Mouse (Mus musculus) forebrain, embryonic 11.5 days (tissue): ENCODE results near the gene Fam57b. TPM values are rescaled to one million over a fixed set of nuclear protein-coding genes. Genes with fewer than 3 reads are reported as not detected.
"Not testable (repeated sequence)": the region's sequence is repeated elsewhere in the genome, so short reads cannot be mapped to it uniquely, and the experiment has no call there.

ENCODE experiments used
- ATAC-seq: fragments of 200-750 bp; cut with Nextera tagmentation; replicated peaks from 2 replicates; pipeline ENCODE4 v1.8.0; 2017; ENCODE audit warnings: moderate TSS enrichment; ENCODE audit not compliant: low FRiP score
- DNase-seq: peaks from one replicate; pipeline ENCODE4 v3.0.0-alpha.2; 2017; ENCODE audit warnings: low spot score
- H3K27ac ChIP-seq: fragments of 300-500 bp; sonication (generic); 2 replicates; pipeline ENCODE4 v1.5.1; 2014; ENCODE audit warnings: low read depth, low read length
- H3K27me3 ChIP-seq: fragments of 300-500 bp; sonication (generic); 2 replicates; pipeline ENCODE4 v1.6.1; 2014; ENCODE audit warnings: mild to moderate bottlenecking, low read length, mixed read lengths; ENCODE audit not compliant: control insufficient read depth, insufficient read depth
- H3K36me3 ChIP-seq: fragments of 300-500 bp; sonication (generic); 2 replicates; pipeline ENCODE4 v1.6.1; 2014; ENCODE audit warnings: mild to moderate bottlenecking, low read length, moderate library complexity, mixed read lengths; ENCODE audit not compliant: control insufficient read depth, insufficient read depth
- H3K4me1 ChIP-seq: fragments of 300-500 bp; sonication (generic); replicated peaks from 2 replicates; pipeline ENCODE4 v1.6.1; 2014; ENCODE audit warnings: low read length, mixed read lengths; ENCODE audit not compliant: control insufficient read depth, insufficient read depth
- H3K4me2 ChIP-seq: fragments of 300-500 bp; sonication (generic); 2 replicates; pipeline ENCODE4 v1.6.1; 2014; ENCODE audit warnings: low read depth, mild to moderate bottlenecking, low read length, moderate library complexity, mixed read lengths; ENCODE audit not compliant: severe bottlenecking
- H3K4me3 ChIP-seq: fragments of 300-500 bp; sonication (generic); 2 replicates; pipeline ENCODE4 v1.5.1; 2014; ENCODE audit warnings: low read depth, low read length
- H3K9ac ChIP-seq: fragments of 300-500 bp; sonication (generic); 2 replicates; pipeline ENCODE4 v1.6.1; 2014; ENCODE audit warnings: low read length
- H3K9me3 ChIP-seq: fragments of 300-500 bp; sonication (generic); 2 replicates; pipeline ENCODE4 v1.6.1; 2016; ENCODE audit warnings: low read length, mixed read lengths; ENCODE audit not compliant: control insufficient read depth
- WGBS: fragments of 180-500 bp; shearing (Covaris S2); extraction: QIAGEN DNeasy Blood & Tissue Kit; methylation state at CpG from one replicate; pipeline ENCODE4 v1.1.7; 2014; 5-methylcytosine and 5-hydroxymethylcytosine counted together
- polyA plus RNA-seq: library from polyadenylated mRNA; unstranded; fragments of >200 nt; fragmentation: Nextera tagmentation; extraction: Ambion mirVana; gene quantifications from 2 replicates; pipeline ENCODE4 v1.2.1, GENCODE M21; 2014

Gene Fam57b
- polyA plus RNA-seq, 1 experiment from 2014 or later = 10.2 TPM

- 88% methylated on average over 10 of the region's 10 CpGs for WGBS
- H3K4me1 ChIP-seq = peaks cover 20% of the 10 kb centered on the region; the same call in 1 of the 2 replicates
- H3K4me2 ChIP-seq = no peak overlapping the region
These were observed 22.1 kb upstream of the Fam57b start for GRCm38 (mm10) chr7:126775185-126775977.

GRCm38 (mm10) chr7:126775978-126776234, 21.6 kb upstream of the Fam57b start:
- no peak for ATAC-seq
- H3K4me3 ChIP-seq = peak overlapping the region; percentile 67; the same call in 1 of the 2 replicates
- WGBS = 78% methylated on average over 3 of the region's 3 CpGs

More at GRCm38 (mm10) chr7:126775185-126775977, 22.1 kb upstream of the Fam57b start:
- no peaks in the 10 kb centered on the region for H3K27me3 ChIP-seq
- H3K27ac ChIP-seq = no peak overlapping the region
- no peak overlapping the region for H3K4me3 ChIP-seq
- DNase-seq (no peak), ATAC-seq (no peak)
- no peaks in the 10 kb centered on the region for H3K9me3 ChIP-seq
- no peak overlapping the region for H3K9ac ChIP-seq
- no peaks in the 10 kb centered on the region for H3K36me3 ChIP-seq

DNA sequence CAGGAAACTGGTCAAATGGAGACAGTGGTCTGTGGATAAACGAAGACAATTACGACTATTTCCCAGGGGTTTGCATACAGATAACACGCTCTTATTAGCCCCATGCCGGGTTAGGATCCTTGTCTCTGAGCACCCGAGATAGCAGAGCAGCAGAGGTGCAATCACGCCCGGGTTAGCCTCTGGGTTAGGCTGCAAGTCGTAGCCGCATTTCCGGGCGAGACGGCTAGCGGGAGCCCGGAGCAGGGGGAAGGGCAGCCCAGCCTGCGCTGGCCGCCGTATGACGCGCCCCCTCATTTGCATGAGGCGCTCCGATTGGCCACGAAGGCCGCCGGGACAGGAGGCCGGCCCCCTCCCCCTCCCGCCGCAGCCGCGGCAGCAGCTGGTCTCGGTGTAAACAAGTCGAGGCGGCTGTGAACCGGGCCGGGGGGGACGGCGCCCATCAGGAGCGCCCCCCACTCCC, 20.8 kb upstream of the Fam57b start, which contains the start of gene Ypel3:
Gene Ypel3 (plus strand): TSS at position 358 of the 460 bp plus-strand sequence.
- ATAC-seq (peak; percentile 88), DNase-seq (peak; percentile 95)
- H3K4me1 ChIP-seq = peaks cover 24% of the 10 kb centered on the region
- peak within 1 kb of the TSS; percentile 67 for H3K4me3 ChIP-seq
- H3K4me2 ChIP-seq = peak within 1 kb of the TSS; percentile 97
- under 1% methylated on average over 36 of the region's 37 CpGs for WGBS
- H3K27ac ChIP-seq = peak within 1 kb of the TSS; percentile 70
- no peaks in the 10 kb centered on the region for H3K36me3 ChIP-seq
- peak within 1 kb of the TSS; percentile 80 for H3K9ac ChIP-seq
- no peaks in the 10 kb centered on the region for H3K9me3 ChIP-seq
- H3K27me3 ChIP-seq = no peaks in the 10 kb centered on the region

More at GRCm38 (mm10) chr7:126775978-126776234, 21.6 kb upstream of the Fam57b start:
- no peaks in the 10 kb centered on the region for H3K36me3 ChIP-seq
- H3K27ac ChIP-seq = no peak overlapping the region
- DNase-seq = no peak
- H3K27me3 ChIP-seq = no peaks in the 10 kb centered on the region
- peak overlapping the region; percentile 97; the same call in 1 of the 2 replicates for H3K4me2 ChIP-seq
- no peaks in the 10 kb centered on the region for H3K9me3 ChIP-seq
- peak overlapping the region; percentile 80; the same call in 1 of the 2 replicates for H3K9ac ChIP-seq
- H3K4me1 ChIP-seq = peaks cover 20% of the 10 kb centered on the region; the same call in 1 of the 2 replicates

DNA sequence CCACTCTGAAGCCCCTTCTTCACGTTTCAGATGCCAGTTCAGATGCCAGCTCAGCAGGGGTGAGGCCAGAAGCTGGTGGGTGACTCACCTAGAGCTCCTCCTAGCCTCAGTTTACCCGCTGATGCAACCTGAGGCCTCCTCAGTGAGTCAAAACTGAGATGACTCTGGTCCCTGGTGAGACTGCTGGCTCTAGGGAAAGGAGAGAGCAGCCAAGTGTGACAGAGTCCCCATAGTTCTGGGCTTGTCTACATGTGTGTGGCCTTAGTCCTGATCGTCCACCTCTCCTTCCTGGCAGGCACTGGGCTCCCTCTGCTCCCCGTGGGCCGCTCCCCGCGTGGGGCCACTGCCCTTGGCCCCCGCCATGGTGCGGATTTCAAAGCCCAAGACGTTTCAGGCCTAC, 20.0 kb upstream of the Fam57b start:
- WGBS = 56% methylated on average over 10 of the region's 10 CpGs
- H3K4me2 ChIP-seq = peak overlapping the region; percentile 97
- no peak overlapping the region for H3K27ac ChIP-seq
- peak overlapping the region; percentile 80 for H3K9ac ChIP-seq
- H3K27me3 ChIP-seq = no peaks in the 10 kb centered on the region
- H3K9me3 ChIP-seq = no peaks in the 10 kb centered on the region
- H3K36me3 ChIP-seq = no peaks in the 10 kb centered on the region
- peaks cover 24% of the 10 kb centered on the region for H3K4me1 ChIP-seq
- no peak for ATAC-seq
- H3K4me3 ChIP-seq = peak overlapping the region; percentile 67
- no peak for DNase-seq

DNA sequence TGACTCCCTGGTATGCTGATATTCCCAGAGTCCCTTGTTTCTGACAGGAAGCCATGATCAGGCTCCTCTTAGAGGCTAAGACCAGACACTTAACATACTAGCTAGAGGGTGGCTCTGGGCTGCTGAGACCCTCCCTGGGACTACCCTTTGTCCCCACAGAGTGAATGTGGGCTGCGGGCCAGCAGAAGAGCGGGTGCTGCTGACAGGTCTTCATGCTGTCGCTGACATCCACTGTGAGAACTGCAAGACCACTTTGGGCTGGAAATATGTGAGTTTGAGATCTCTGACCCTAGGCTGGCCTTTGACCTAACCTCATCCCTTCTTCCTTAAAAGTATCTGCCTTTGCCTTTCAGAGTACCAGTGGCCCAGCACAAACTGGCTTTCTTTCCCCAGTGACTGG, 19.3 kb upstream of the Fam57b start:
- H3K9ac ChIP-seq = no peak overlapping the region
- H3K27ac ChIP-seq = no peak overlapping the region
- H3K9me3 ChIP-seq = no peaks in the 10 kb centered on the region
- 98% methylated on average over 3 of the region's 3 CpGs for WGBS
- DNase-seq = no peak
- H3K4me1 ChIP-seq = peaks cover 24% of the 10 kb centered on the region
- no peak for ATAC-seq
- no peaks in the 10 kb centered on the region; the same call in 1 of the 2 replicates for H3K36me3 ChIP-seq
- H3K4me3 ChIP-seq = no peak overlapping the region
- H3K4me2 ChIP-seq = no peak overlapping the region
- H3K27me3 ChIP-seq = no peaks in the 10 kb centered on the region

GRCm38 (mm10) chr7:126779101-126779500, 18.4 kb upstream of the Fam57b start:
- H3K27ac ChIP-seq, H3K36me3 ChIP-seq, H3K9ac ChIP-seq, ATAC-seq, H3K4me2 ChIP-seq, H3K9me3 ChIP-seq, H3K4me3 ChIP-seq, DNase-seq, H3K27me3 ChIP-seq: not testable (repeated sequence)
- H3K4me1 ChIP-seq = peaks cover 24% of the 10 kb centered on the region
- 89% methylated on average over 7 of the region's 7 CpGs for WGBS

DNA sequence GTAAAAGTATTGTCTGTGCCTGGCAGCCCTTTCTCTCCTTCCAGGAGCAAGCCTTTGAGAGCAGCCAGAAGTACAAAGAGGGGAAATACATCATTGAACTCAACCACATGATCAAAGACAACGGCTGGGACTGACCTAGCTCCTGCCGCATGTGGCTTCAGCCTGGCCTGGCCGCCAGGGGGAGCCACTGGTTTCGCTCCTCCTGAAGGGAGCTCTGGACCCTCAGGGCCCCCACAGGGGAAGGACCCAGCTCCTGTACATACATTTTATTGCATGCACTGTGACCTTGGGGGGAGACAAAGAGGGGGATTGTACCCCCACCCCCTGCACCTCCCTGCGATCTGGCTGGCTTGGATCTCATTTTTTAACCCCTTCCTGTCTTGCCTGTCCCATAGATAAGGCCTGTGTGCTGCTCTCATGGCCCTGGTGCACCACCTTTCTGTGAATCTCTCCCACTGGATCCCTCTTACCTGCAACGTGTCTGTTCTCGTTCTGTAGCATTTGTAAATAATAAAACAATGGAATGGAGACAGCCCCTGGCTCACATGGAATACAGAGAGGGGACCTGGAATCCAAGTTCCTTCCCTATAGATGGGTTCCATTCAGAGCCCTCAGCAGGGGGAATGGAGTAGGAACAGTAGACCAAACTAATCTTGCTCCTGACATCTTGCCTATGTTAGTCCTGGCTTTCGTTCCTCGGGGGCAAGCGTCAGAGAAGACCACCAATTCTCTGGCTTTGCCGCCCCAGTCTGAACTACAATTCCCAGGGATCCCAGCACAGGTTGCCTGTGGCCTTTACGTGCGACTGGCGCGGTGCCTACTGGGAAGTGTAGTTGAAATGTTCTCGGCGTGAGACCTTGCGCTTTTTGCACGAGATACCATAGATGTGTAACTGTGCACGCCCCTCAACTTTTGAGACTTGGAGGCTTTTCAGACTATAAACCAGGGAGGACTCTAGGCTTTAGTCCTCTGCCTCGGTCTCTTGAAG, 17.2 kb upstream of the Fam57b start:
- H3K4me3 ChIP-seq = peak overlapping the region; percentile 36
- peaks cover 24% of the 10 kb centered on the region for H3K4me1 ChIP-seq
- ATAC-seq (peak; percentile 68), DNase-seq (peak; percentile 96)
- H3K27ac ChIP-seq = peak overlapping the region; percentile 69
- H3K4me2 ChIP-seq = peak overlapping the region; percentile 83
- no peaks in the 10 kb centered on the region for H3K9me3 ChIP-seq
- H3K27me3 ChIP-seq = no peaks in the 10 kb centered on the region
- peaks cover 2% of the 10 kb centered on the region for H3K36me3 ChIP-seq
- WGBS = under 1% methylated on average over 21 of the region's 21 CpGs
- peak overlapping the region; percentile 57 for H3K9ac ChIP-seq

DNA sequence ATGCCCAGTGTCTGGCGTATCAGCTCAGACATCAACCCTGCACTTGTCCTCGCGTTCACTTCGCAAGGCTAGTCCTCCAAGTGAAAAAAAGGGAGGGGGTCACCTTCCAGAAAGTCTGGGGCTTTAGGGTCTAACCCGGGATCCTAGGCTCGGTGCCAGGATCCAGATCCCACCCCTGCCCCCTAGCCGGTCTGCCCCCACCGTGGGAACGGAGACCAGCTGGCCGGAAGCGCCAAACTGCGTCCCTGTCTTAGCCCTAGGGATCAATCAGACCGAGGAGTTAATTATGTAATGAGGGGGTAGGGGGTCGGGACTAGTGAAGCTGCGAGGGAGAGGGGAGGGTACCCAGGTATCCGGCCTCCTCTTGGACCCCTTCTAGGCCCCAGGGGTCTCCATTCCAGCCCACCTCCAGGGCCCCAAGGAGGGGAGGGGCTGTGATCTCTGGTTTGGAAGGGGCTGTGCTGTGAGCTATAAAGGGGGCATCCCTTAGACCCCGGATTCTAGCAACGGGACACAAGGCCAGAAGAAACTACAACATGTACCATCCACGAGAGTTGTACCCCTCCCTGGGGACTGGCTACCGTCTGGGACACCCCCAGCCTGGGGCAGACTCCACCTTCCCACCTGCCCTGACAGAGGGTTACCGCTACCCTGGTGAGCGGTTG, 16.4 kb upstream of the Fam57b start, which contains the start of gene Tbx6:
Gene Tbx6 (plus strand): TSS at position 513 of the 665 bp plus-strand sequence.
- H3K9ac ChIP-seq = peak within 1 kb of the TSS; percentile 57
- H3K36me3 ChIP-seq = peaks cover 6% of the 10 kb centered on the region
- H3K4me3 ChIP-seq = peak within 1 kb of the TSS; percentile 36
- peak within 1 kb of the TSS; percentile 83 for H3K4me2 ChIP-seq
- WGBS = 6% methylated on average over 22 of the region's 22 CpGs
- ATAC-seq (peak; percentile 14), DNase-seq (no peak)
- peak within 1 kb of the TSS; percentile 69 for H3K27ac ChIP-seq
- H3K27me3 ChIP-seq = no peaks in the 10 kb centered on the region
- peaks cover 22% of the 10 kb centered on the region for H3K4me1 ChIP-seq
- H3K9me3 ChIP-seq = no peaks in the 10 kb centered on the region
